Mouse (Mus musculus) myocyte (in vitro differentiated cells): ENCODE measurements around the gene Ect2. TPM values are rescaled to one million over a fixed set of nuclear protein-coding genes. Genes with fewer than 3 reads are reported as not detected.

Experiments used
- H3K27me3 ChIP-seq: one replicate; pipeline ENCODE4 v1.6.1; 2011; ENCODE audit not compliant: control insufficient read depth, insufficient read depth, insufficient read length
- H3K36me3 ChIP-seq: one replicate; pipeline ENCODE4 v1.6.1; 2011; ENCODE audit not compliant: control insufficient read depth, insufficient read depth
- H3K4me2 ChIP-seq: one replicate; pipeline ENCODE4 v1.6.1; 2011; ENCODE audit warnings: low read depth, control low read depth
- H3K4me3 ChIP-seq: one replicate; pipeline ENCODE4 v1.5.1; 2011; ENCODE audit warnings: mild to moderate bottlenecking, control low read depth, moderate library complexity
- H3K79me2 ChIP-seq: one replicate; pipeline ENCODE4 v1.6.1; 2011; ENCODE audit not compliant: control insufficient read depth, insufficient read depth
- H3ac ChIP-seq: one replicate; pipeline ENCODE4 v1.6.1; 2011; ENCODE audit not compliant: control insufficient read depth, insufficient read length
- CEBPB ChIP-seq: IDR thresholded peaks from 2 replicates; pipeline ENCODE4 v1.6.1; 2011; ENCODE audit warnings: mild to moderate bottlenecking, moderate library complexity; ENCODE audit not compliant: poor library complexity, insufficient read depth, severe bottlenecking
- E2F4 ChIP-seq: IDR thresholded peaks from one replicate; pipeline ENCODE4 v1.6.1; 2011; ENCODE audit warnings: mild to moderate bottlenecking, control low read depth, moderate library complexity; ENCODE audit not compliant: insufficient read depth
- MAX ChIP-seq: IDR thresholded peaks from one replicate; pipeline ENCODE4 v1.6.1; 2011; ENCODE audit warnings: low read depth, mild to moderate bottlenecking, control low read depth
- MYOD1 ChIP-seq, 3 experiments: IDR thresholded peaks; one replicate each; pipeline ENCODE4 v1.6.1; 2011; ENCODE audit warnings: control low read depth in 2 of 3, low read depth in 2 of 3, mild to moderate bottlenecking in 2 of 3, moderate library complexity in 1 of 3; ENCODE audit not compliant: insufficient read length in 2 of 3, control insufficient read depth in 1 of 3
- MYOG ChIP-seq, 3 experiments: IDR thresholded peaks; one replicate each; pipeline ENCODE4 v1.6.1; 2011; ENCODE audit warnings: control low read depth in 2 of 3, low read depth in 2 of 3, mild to moderate bottlenecking in 2 of 3; ENCODE audit not compliant: insufficient read length in 2 of 3, control insufficient read depth in 1 of 3, insufficient read depth in 1 of 3
- POLR2A ChIP-seq: IDR thresholded peaks from one replicate; pipeline ENCODE4 v1.6.1; 2011; ENCODE audit warnings: low read depth, mild to moderate bottlenecking, control low read depth, moderate library complexity; ENCODE audit not compliant: insufficient read length
- POLR2AphosphoS2 ChIP-seq: IDR thresholded peaks from one replicate; pipeline ENCODE4 v1.6.1; 2011; ENCODE audit warnings: low read depth, control low read depth; ENCODE audit not compliant: insufficient read length
- REST ChIP-seq: IDR thresholded peaks from one replicate; pipeline ENCODE4 v1.6.1; 2011; ENCODE audit warnings: mild to moderate bottlenecking, control low read depth, moderate library complexity; ENCODE audit not compliant: insufficient read depth, insufficient read length
- SRF ChIP-seq: IDR thresholded peaks from one replicate; pipeline ENCODE4 v1.6.1; 2011; ENCODE audit warnings: low read depth; ENCODE audit not compliant: control insufficient read depth, insufficient read length
- TCF12 ChIP-seq: IDR thresholded peaks from one replicate; pipeline ENCODE4 v1.6.1; 2011; ENCODE audit warnings: mild to moderate bottlenecking, control low read depth; ENCODE audit not compliant: poor library complexity, insufficient read depth, severe bottlenecking
- TCF3 ChIP-seq: IDR thresholded peaks from one replicate; pipeline ENCODE4 v1.6.1; 2011; ENCODE audit warnings: low read depth, control low read depth; ENCODE audit not compliant: insufficient read length
- USF1 ChIP-seq: IDR thresholded peaks from one replicate; pipeline ENCODE4 v1.6.1; 2011; ENCODE audit warnings: low read depth, mild to moderate bottlenecking, control low read depth, moderate library complexity
- polyA plus RNA-seq: library from polyadenylated mRNA; unstranded; fragments of >200 nt; fragmentation: generic; extraction: Trizol; gene quantifications from one replicate; pipeline ENCODE4 v1.2.1, GENCODE M21; 2012; ENCODE audit warnings: missing spikeins

Ect2 gene
- polyA plus RNA-seq, 1 experiment, result 6.6 TPM

DNA sequence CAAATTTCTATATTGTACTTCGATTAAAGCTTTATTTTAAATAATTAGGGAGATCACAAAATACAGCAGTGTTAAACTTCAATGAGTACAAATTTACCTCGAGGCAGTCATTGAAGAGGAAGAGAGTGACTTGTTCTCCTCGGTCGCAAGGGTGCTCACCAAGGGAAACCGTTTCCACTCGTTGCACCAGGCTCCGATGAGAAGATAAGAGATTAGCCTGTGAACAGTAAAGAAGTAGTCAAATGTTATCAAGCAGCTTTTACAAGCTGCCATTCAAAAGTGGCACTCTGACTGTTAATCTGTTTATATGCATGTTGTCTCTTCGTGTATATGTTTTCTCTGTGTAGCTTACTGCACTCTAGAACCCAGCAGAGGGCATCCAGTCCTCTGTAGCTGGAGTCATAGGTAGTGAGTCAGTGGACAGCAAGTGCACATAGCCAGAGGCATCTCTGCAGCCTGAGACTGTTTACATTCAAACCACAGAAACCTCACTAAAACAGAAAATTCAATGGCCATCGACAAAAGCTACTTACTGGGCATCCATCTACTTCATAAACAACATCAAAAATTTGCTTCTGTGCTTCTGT lies 31.7 kb downstream of the Ect2 start:
- no peak for TF ChIP-seq CEBPB
- no peak for TF ChIP-seq POLR2AphosphoS2
- TF ChIP-seq MYOG (IDR thresholded peaks at IDR 0.05; ENCODE audit: control insufficient read depth in 1 of 3, insufficient read depth in 1 of 3, insufficient read length in 2 of 3, low read depth in 2 of 3), result no peak
- TF ChIP-seq MAX, result no peak
- TF ChIP-seq TCF12, result no peak
- TF ChIP-seq MYOD1 (IDR thresholded peaks at IDR 0.05; ENCODE audit: control insufficient read depth in 1 of 3, insufficient read length in 2 of 3, low read depth in 2 of 3), result no peak
- TF ChIP-seq POLR2A, result no peak
- no peak for TF ChIP-seq USF1
- TF ChIP-seq SRF, result no peak
- TF ChIP-seq E2F4, result no peak
- no peak for TF ChIP-seq TCF3
- no peak for TF ChIP-seq REST
- Histone ChIP-seq H3K27me3 (no peaks in the 10 kb centered on the region), H3K4me2 (no peak overlapping the region), H3ac (no peak overlapping the region), H3K79me2 (no peaks in the 10 kb centered on the region), H3K4me3 (no peak overlapping the region), H3K36me3 (peaks cover 36% of the 10 kb centered on the region)

DNA sequence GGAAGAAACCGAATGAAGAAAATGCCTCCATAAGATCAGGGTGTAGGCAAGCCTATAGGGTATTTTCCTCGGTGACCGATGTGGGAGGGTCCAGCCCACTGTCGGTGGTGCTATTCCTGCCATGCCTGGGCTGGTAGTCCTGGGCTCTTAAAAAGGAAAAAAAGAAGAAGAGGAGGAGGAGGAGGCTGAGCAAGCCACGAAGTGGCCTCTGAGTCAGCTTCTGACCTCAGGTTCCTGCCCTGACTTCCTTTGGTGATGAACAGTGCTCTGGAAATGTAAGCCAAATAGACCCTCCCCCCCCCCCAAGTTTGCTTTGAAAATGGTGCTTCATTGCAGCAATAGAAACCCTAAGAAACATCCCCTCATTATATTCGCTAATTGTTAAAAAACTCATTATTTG lies 32.7 kb downstream of the Ect2 start:
- Histone ChIP-seq H3K79me2 (no peaks in the 10 kb centered on the region), H3K36me3 (peaks cover 33% of the 10 kb centered on the region), H3ac (no peak overlapping the region), H3K27me3 (no peaks in the 10 kb centered on the region), H3K4me3 (no peak overlapping the region), H3K4me2 (no peak overlapping the region)
- TF ChIP-seq MYOG (IDR thresholded peaks at IDR 0.05; ENCODE audit: control insufficient read depth in 1 of 3, insufficient read depth in 1 of 3, insufficient read length in 2 of 3, low read depth in 2 of 3) (no peak), E2F4 (no peak), POLR2A (no peak), MAX (no peak), POLR2AphosphoS2 (no peak), SRF (no peak), REST (no peak), USF1 (no peak), TCF3 (no peak), TCF12 (no peak), CEBPB (no peak), MYOD1 (IDR thresholded peaks at IDR 0.05; ENCODE audit: control insufficient read depth in 1 of 3, insufficient read length in 2 of 3, low read depth in 2 of 3) (no peak)

DNA sequence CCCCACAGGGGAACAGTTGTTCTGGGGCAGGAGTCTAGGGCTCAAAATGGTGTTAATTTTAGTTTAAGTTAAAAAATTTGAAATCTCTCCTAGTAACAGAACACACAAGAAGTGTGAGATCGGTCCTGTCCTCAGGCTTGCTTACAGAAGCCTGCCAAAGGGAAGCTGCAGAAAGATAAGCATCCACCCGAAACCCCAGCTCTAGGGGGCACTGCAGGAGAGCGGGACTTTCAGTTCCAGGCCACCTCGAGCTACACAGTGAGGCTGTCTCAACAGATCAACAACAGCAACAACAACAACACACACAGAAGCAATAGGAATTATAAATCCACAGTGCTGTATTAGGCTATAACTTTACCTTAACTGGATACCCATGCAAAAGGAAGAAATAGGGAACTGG lies 35.5 kb downstream of the Ect2 start:
- TF ChIP-seq MYOG (IDR thresholded peaks at IDR 0.05; ENCODE audit: control insufficient read depth in 1 of 3, insufficient read depth in 1 of 3, insufficient read length in 2 of 3, low read depth in 2 of 3), result no peak
- no peak for TF ChIP-seq USF1
- no peak for TF ChIP-seq POLR2AphosphoS2
- TF ChIP-seq TCF12, result no peak
- TF ChIP-seq TCF3, result no peak
- no peak for TF ChIP-seq POLR2A
- no peak for TF ChIP-seq CEBPB
- TF ChIP-seq SRF, result no peak
- no peak for TF ChIP-seq E2F4
- Histone ChIP-seq H3ac (no peak overlapping the region), H3K36me3 (peaks cover 22% of the 10 kb centered on the region), H3K4me2 (no peak overlapping the region), H3K27me3 (no peaks in the 10 kb centered on the region), H3K4me3 (no peak overlapping the region), H3K79me2 (no peaks in the 10 kb centered on the region)

DNA sequence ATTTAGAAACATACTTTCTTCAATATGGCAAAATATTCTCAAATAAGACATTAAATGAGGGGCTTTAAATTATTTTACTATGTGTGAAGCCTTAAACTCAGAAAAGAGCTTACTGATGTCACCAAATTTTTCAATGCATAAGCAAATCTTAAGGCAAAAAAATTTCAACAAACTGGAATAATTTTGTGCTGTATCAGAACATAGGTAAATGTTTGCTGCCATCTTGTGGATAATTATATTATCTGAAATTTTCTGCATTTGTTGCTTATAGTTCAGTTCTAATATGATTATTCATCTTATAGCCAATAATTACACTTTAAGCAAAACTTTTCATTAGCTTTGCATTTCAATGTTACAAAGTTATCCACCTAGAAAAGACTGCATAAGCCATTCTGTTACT lies 42.8 kb downstream of the Ect2 start:
- H3ac ChIP-seq, result no peak overlapping the region
- H3K36me3 ChIP-seq, result peaks cover 17% of the 10 kb centered on the region
- no peak overlapping the region for H3K4me3 ChIP-seq
- no peak for TF ChIP-seq CEBPB
- no peaks in the 10 kb centered on the region for H3K79me2 ChIP-seq
- no peaks in the 10 kb centered on the region for H3K27me3 ChIP-seq
- no peak overlapping the region for H3K4me2 ChIP-seq

DNA sequence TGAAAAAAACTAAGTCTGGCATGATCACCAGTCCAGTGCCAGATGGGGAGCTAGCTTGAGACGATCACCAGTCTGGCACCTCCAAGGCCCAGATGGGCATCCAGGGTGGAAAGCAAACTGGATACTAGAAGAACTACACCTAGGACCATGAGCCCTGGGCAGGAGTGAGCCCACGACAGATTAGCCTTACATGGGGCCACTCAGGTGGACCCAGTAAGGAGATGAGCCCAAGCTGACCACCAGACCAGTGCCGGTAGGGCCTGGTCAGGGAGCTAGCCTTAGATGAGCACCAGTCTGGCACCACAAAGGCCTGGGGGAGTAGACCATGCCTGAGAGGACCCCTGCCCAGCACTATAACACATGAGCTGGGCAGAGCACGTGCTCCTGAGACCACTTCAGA lies 44.6 kb downstream of the Ect2 start:
- Histone ChIP-seq H3K4me3 (no peak overlapping the region), H3K4me2 (no peak overlapping the region), H3K27me3 (no peaks in the 10 kb centered on the region), H3K79me2 (no peaks in the 10 kb centered on the region), H3ac (no peak overlapping the region), H3K36me3 (peaks cover 20% of the 10 kb centered on the region)
- TF ChIP-seq E2F4 (no peak), POLR2A (no peak), MAX (no peak), CEBPB (no peak), USF1 (no peak), SRF (no peak), POLR2AphosphoS2 (no peak), MYOD1 (IDR thresholded peaks at IDR 0.05; ENCODE audit: control insufficient read depth in 1 of 3, insufficient read length in 2 of 3, low read depth in 2 of 3) (no peak), TCF3 (no peak), REST (no peak), MYOG (IDR thresholded peaks at IDR 0.05; ENCODE audit: control insufficient read depth in 1 of 3, insufficient read depth in 1 of 3, insufficient read length in 2 of 3, low read depth in 2 of 3) (no peak), TCF12 (no peak)
